Comparison of ENCODE assay signal across 23 mouse cellular contexts in genomic region chr9:48701296-48701695, GRCm38 (mm10).
DNase-seq lines count a peak whose midpoint lies in the region; ATAC-seq lines count a peak whose summit lies in the region.
"Had no signal": no experiment of that assay in that cellular context is flagged by ENCODE, and none has a peak within 500 bp of the region (broad histone marks: within the 10 kb centered on the region; RNA-seq: fewer than 3 reads in every experiment).

No protein-coding gene starts in this region.

- no peak overlapping the region for H3K9ac ChIP-seq in hindbrain, embryonic 13.5 days
- H3K9ac ChIP-seq in hindbrain, embryonic 12.5 days, result no peak overlapping the region
- H3K9ac ChIP-seq in neural tube, embryonic 13.5 days, result no peak overlapping the region
- no peak overlapping the region for H3K9ac ChIP-seq in neural tube, embryonic 15.5 days (replicated peaks)
- H3K9ac ChIP-seq: embryonic facial prominence, embryonic 12.5 days; embryonic facial prominence, embryonic 15.5 days; forebrain, embryonic 13.5 days; heart, embryonic 13.5 days; intestine, embryonic 15.5 days had no signal

- H3K4me2 ChIP-seq in hindbrain, embryonic 13.5 days, result no peak overlapping the region
- H3K4me2 ChIP-seq in hindbrain, embryonic 12.5 days (replicated peaks), result no peak overlapping the region
- no peak overlapping the region for H3K4me2 ChIP-seq in neural tube, embryonic 13.5 days
- no peak overlapping the region for H3K4me2 ChIP-seq in neural tube, embryonic 15.5 days
- H3K4me2 ChIP-seq: embryonic facial prominence, embryonic 12.5 days; embryonic facial prominence, embryonic 15.5 days; forebrain, embryonic 13.5 days; heart, embryonic 13.5 days; intestine, embryonic 15.5 days had no signal

- no peak overlapping the region; the same call in 1 of the 2 replicates for H3K4me3 ChIP-seq in heart, embryonic 10.5 days
- no peak overlapping the region for H3K4me3 ChIP-seq in hindbrain, embryonic 13.5 days
- H3K4me3 ChIP-seq in hindbrain, embryonic 12.5 days, result no peak overlapping the region
- no peak overlapping the region for H3K4me3 ChIP-seq in neural tube, embryonic 13.5 days
- H3K4me3 ChIP-seq in neural tube, embryonic 15.5 days (replicated peaks), result no peak overlapping the region
- H3K4me3 ChIP-seq: embryonic facial prominence, embryonic 12.5 days; embryonic facial prominence, embryonic 15.5 days; forebrain, embryonic 13.5 days; heart, embryonic 13.5 days; intestine, embryonic 15.5 days had no signal

- DNase-seq in heart, embryonic 10.5 days (ENCODE audit: low spot score), result no peak
- no peak for DNase-seq in heart, postnatal 25 days (ENCODE audit: low spot score)
- no peak for DNase-seq in neural tube, embryonic 10.5 days (ENCODE audit: extremely low spot score, low spot score)
- DNase-seq in spleen, postnatal 4 days (ENCODE audit: low spot score in 2 of 2), result no peak
- DNase-seq: adrenal gland, adult 8-10 months; cerebellum, adult 18-20 months; cerebellum, adult 9-10 months; cerebellum, postnatal 14 days; gastrocnemius, postnatal 10 days; gastrocnemius, postnatal 36 days; heart, postnatal 14 days had no signal

- ATAC-seq in hindbrain, embryonic 13.5 days (ENCODE audit: low FRiP score), result no peak
- no peak for ATAC-seq in hindbrain, embryonic 12.5 days (ENCODE audit: low FRiP score)
- ATAC-seq in neural tube, embryonic 13.5 days (ENCODE audit: low read depth), result no peak
- no peak for ATAC-seq in neural tube, embryonic 15.5 days (ENCODE audit: low FRiP score)
- ATAC-seq: CD4-positive, CD25-positive, alpha-beta regulatory T cell, adult 4 months; forebrain, embryonic 13.5 days; forebrain, embryonic 16.5 days; hindbrain, embryonic 16.5 days; intestine, embryonic 15.5 days had no signal

- 70% methylated on average over 4 of the region's 4 CpGs for WGBS in heart, embryonic 10.5 days
- WGBS in hindbrain, embryonic 13.5 days, result 55% methylated on average over 4 of the region's 4 CpGs
- WGBS in hindbrain, embryonic 12.5 days, result 59% methylated on average over 4 of the region's 4 CpGs
- WGBS in neural tube, embryonic 13.5 days, result 55% methylated on average over 4 of the region's 4 CpGs
- 49% methylated on average over 4 of the region's 4 CpGs for WGBS in neural tube, embryonic 15.5 days

- H3K36me3 ChIP-seq in heart, embryonic 10.5 days, result no peaks in the 10 kb centered on the region
- H3K36me3 ChIP-seq in hindbrain, embryonic 13.5 days, result no peaks in the 10 kb centered on the region
- no peaks in the 10 kb centered on the region for H3K36me3 ChIP-seq in hindbrain, embryonic 12.5 days
- H3K36me3 ChIP-seq in neural tube, embryonic 13.5 days, result no peaks in the 10 kb centered on the region
- H3K36me3 ChIP-seq in neural tube, embryonic 15.5 days, result no peaks in the 10 kb centered on the region
- H3K36me3 ChIP-seq: embryonic facial prominence, embryonic 12.5 days; embryonic facial prominence, embryonic 15.5 days; heart, embryonic 13.5 days; intestine, embryonic 15.5 days had no signal

- intact Hi-C loops in heart, postnatal 25 days (cut with DNase I), result no loop called here

- peak overlapping the region; percentile 49; the same call in 1 of the 2 replicates for H3K27ac ChIP-seq in heart, embryonic 10.5 days
- peak overlapping the region; percentile 5; the same call in 1 of the 2 replicates for H3K27ac ChIP-seq in hindbrain, embryonic 13.5 days
- no peak overlapping the region for H3K27ac ChIP-seq in hindbrain, embryonic 12.5 days
- peak overlapping the region; percentile 46; the same call in 1 of the 2 replicates for H3K27ac ChIP-seq in neural tube, embryonic 13.5 days (replicated peaks)
- 0 out of 2 replicates have a peak overlapping the region, but pooled peaks have one; percentile 18 for H3K27ac ChIP-seq in neural tube, embryonic 15.5 days (replicated peaks)
- H3K27ac ChIP-seq: embryonic facial prominence, embryonic 12.5 days; embryonic facial prominence, embryonic 15.5 days; forebrain, embryonic 13.5 days; heart, embryonic 13.5 days; intestine, embryonic 15.5 days had no signal

- no peaks in the 10 kb centered on the region for H3K9me3 ChIP-seq in heart, embryonic 10.5 days
- no peaks in the 10 kb centered on the region for H3K9me3 ChIP-seq in hindbrain, embryonic 13.5 days
- H3K9me3 ChIP-seq in hindbrain, embryonic 12.5 days (replicated peaks), result no peaks in the 10 kb centered on the region
- H3K9me3 ChIP-seq in neural tube, embryonic 13.5 days, result no peaks in the 10 kb centered on the region
- H3K9me3 ChIP-seq in neural tube, embryonic 15.5 days (replicated peaks), result no peaks in the 10 kb centered on the region
- H3K9me3 ChIP-seq: embryonic facial prominence, embryonic 12.5 days; embryonic facial prominence, embryonic 15.5 days; forebrain, embryonic 13.5 days; heart, embryonic 13.5 days; intestine, embryonic 15.5 days had no signal

- H3K27me3 ChIP-seq in heart, embryonic 10.5 days (ENCODE audit: insufficient read depth, poor library complexity, severe bottlenecking), result no peaks in the 10 kb centered on the region
- H3K27me3 ChIP-seq in hindbrain, embryonic 13.5 days, result 0 out of 2 replicates have a peak, but pooled peaks cover 2% of the 10 kb centered on the region
- no peaks in the 10 kb centered on the region for H3K27me3 ChIP-seq in hindbrain, embryonic 12.5 days
- H3K27me3 ChIP-seq in neural tube, embryonic 13.5 days, result no peaks in the 10 kb centered on the region
- H3K27me3 ChIP-seq in neural tube, embryonic 15.5 days (replicated peaks), result 0 out of 2 replicates have a peak, but pooled peaks cover 6% of the 10 kb centered on the region
- H3K27me3 ChIP-seq: embryonic facial prominence, embryonic 15.5 days; intestine, embryonic 15.5 days had no signal

- peaks cover 22% of the 10 kb centered on the region for H3K4me1 ChIP-seq in heart, embryonic 10.5 days
- H3K4me1 ChIP-seq in hindbrain, embryonic 13.5 days (replicated peaks), result peaks cover 26% of the 10 kb centered on the region
- peaks cover 17% of the 10 kb centered on the region for H3K4me1 ChIP-seq in hindbrain, embryonic 12.5 days
- H3K4me1 ChIP-seq in neural tube, embryonic 13.5 days (replicated peaks), result peaks cover 34% of the 10 kb centered on the region
- peaks cover 21% of the 10 kb centered on the region for H3K4me1 ChIP-seq in neural tube, embryonic 15.5 days
- H3K4me1 ChIP-seq: embryonic facial prominence, embryonic 15.5 days had no signal
